Mouse (Mus musculus) forebrain, postnatal 0 days (tissue): ENCODE measurements around the gene Tnip2. TPM values are rescaled to one million over a fixed set of nuclear protein-coding genes. Genes with fewer than 3 reads are reported as not detected.

Experiments used
- ATAC-seq: fragments of 200-750 bp; cut with Nextera tagmentation; 2 replicates; pipeline ENCODE4 v1.8.0; 2017; ENCODE audit warnings: mild to moderate bottlenecking, moderate library complexity
- DNase-seq: peaks from one replicate; pipeline ENCODE4 v3.0.0-alpha.2; 2015
- H3K27ac ChIP-seq: fragments of 300-500 bp; sonication (generic); 2 replicates; pipeline ENCODE4 v1.5.1; 2014; ENCODE audit warnings: low read depth, mild to moderate bottlenecking, antibody characterized with exemption, low read length, moderate library complexity, mixed read lengths
- H3K27me3 ChIP-seq: fragments of 300-500 bp; sonication (generic); 2 replicates; pipeline ENCODE4 v1.6.1; 2014; ENCODE audit warnings: mild to moderate bottlenecking, low read length, mixed read lengths; ENCODE audit not compliant: insufficient read depth
- H3K36me3 ChIP-seq: fragments of 300-500 bp; sonication (generic); 2 replicates; pipeline ENCODE4 v1.6.1; 2014; ENCODE audit warnings: mild to moderate bottlenecking, moderate library complexity; ENCODE audit not compliant: insufficient read depth
- H3K4me1 ChIP-seq: fragments of 300-500 bp; sonication (generic); 2 replicates; pipeline ENCODE4 v1.6.1; 2014; ENCODE audit warnings: antibody characterized with exemption; ENCODE audit not compliant: insufficient read depth
- H3K4me2 ChIP-seq: fragments of 300-500 bp; sonication (generic); 2 replicates; pipeline ENCODE4 v1.6.1; 2014; ENCODE audit warnings: low read depth, mild to moderate bottlenecking, moderate library complexity
- H3K4me3 ChIP-seq: fragments of 300-500 bp; sonication (generic); 2 replicates; pipeline ENCODE4 v1.5.1; 2014; ENCODE audit warnings: low read depth, low read length, mixed read lengths
- H3K9ac ChIP-seq: fragments of 300-500 bp; sonication (generic); 2 replicates; pipeline ENCODE4 v1.6.1; 2014; ENCODE audit warnings: mild to moderate bottlenecking
- H3K9me3 ChIP-seq: fragments of 300-500 bp; sonication (generic); 2 replicates; pipeline ENCODE4 v1.6.1; 2016; ENCODE audit warnings: low read length
- CTCF ChIP-seq: sonication (generic); IDR thresholded peaks from 2 replicates; pipeline ENCODE4 v1.5.1; 2016; ENCODE audit warnings: antibody characterized with exemption, control low read depth, low read depth
- WGBS: fragments of 180-500 bp; shearing (Covaris S2); extraction: QIAGEN DNeasy Blood & Tissue Kit; methylation state at CpG from one replicate; pipeline ENCODE4 v1.1.7; 2014; 5-methylcytosine and 5-hydroxymethylcytosine counted together
- polyA plus RNA-seq: library from polyadenylated mRNA; unstranded; fragments of >200 nt; fragmentation: Nextera tagmentation; extraction: Ambion mirVana; gene quantifications from 2 replicates; pipeline ENCODE4 v1.2.1, GENCODE M21; 2015
- total RNA-seq: library from RNA; depleted of rRNA; stranded (reverse); fragments of >200 nt; gene quantifications from 2 replicates; pipeline ENCODE4 v1.2.3, GENCODE M21; 2014

The Tnip2 gene
- total and polyA plus RNA-seq, 2 experiments from 2014 or later = 9.4 to 9.7 TPM

DNA sequence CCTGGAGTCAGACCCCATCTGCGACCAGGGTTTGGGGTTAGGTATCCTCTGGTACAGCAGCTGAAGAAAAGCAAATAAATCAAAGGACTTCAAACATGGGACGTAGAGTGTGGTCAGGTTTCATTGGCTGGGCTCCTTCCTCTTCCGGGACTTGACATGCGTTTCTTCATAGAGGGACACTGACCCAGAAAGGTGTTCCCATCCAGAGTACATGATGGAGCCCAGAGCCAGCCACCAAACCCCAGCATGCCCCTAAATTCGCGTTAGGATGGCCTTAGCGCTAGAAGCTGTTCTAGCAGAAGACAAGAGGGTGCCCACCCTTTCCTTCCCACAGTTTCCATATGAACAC is 401 bp upstream of the Tnip2 start:
- Histone ChIP-seq H3K27me3 (no peaks in the 10 kb centered on the region), H3K4me2 (peak overlapping the region; percentile 96), H3K36me3 (no peaks in the 10 kb centered on the region), H3K4me3 (peak overlapping the region; percentile 60), H3K9ac (peak overlapping the region; percentile 68; the same call in 1 of the 2 replicates), H3K27ac (no peak overlapping the region), H3K4me1 (no peaks in the 10 kb centered on the region), H3K9me3 (no peaks in the 10 kb centered on the region)
- no peak for TF ChIP-seq CTCF
- 23% methylated on average over 7 of the region's 7 CpGs for WGBS
- DNase-seq (no peak), ATAC-seq (no peak)

DNA sequence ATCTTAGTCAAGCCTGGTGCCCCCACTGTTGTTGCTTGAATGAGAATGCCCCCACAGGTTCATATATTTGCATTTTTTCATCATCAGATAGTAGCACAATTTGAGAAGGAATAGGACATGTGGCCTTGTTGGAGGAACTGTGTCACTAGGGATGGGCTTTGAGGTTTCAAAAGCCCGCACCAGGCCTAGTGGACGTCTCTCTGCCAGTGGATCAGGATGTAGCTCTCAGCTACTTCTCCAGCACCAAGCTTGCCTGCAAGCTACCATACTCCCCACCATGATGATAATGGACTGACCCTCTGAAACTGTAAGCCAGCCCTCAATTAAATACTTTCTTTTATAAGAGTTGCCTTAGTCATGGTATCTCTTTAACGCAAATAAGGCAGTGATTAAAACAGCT is 1.3 kb downstream of the Tnip2 start:
- Histone ChIP-seq H3K36me3 (no peaks in the 10 kb centered on the region), H3K9me3 (no peaks in the 10 kb centered on the region), H3K9ac (no peak overlapping the region), H3K27ac (no peak overlapping the region), H3K27me3 (no peaks in the 10 kb centered on the region), H3K4me3 (no peak overlapping the region; the same call in 1 of the 2 replicates), H3K4me1 (no peaks in the 10 kb centered on the region), H3K4me2 (no peak overlapping the region)
- no peak for DNase-seq
- no peak for TF ChIP-seq CTCF
- no peak for ATAC-seq
- WGBS = 90% methylated on average over 3 of the region's 3 CpGs

DNA sequence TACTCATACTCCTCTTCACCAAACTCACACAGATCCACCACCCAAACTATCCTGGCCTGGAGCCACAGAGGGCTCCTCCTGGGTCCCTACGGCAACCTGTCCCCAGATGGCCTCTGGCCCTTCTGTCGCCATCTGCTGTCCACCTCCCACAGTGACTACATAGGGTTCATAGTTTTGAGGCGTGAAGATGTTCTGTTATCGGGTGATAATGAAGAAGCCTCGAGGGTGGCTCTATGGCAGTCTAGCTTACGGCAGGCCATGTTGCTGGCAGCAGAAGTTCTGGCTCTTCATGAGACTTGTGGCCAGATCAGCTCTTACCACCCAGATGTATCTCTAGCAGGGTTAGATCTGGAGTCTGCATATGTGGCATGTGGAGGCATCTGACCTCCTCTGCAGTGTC is 11.0 kb downstream of the Tnip2 start:
- no peak for ATAC-seq

DNA sequence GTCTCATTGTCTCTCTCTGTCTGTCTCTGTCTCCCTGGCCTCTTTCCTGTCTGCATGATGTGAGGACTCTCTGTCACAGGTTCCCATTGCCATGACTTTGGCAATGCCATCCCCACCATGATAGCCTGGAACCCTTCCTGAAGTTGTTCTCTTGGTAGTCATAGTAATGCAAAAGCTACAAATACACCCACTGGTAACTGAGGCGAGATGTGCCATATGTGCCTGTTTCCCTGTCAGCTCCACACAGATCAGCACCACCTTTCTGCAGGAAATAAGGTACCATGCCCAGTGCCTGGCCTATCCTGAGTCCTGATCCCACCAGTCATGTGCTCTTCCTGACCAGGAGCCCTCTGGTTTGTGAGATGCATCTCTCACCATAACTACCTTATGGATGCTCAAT is 11.4 kb downstream of the Tnip2 start:
- Histone ChIP-seq H3K4me1 (no peaks in the 10 kb centered on the region), H3K36me3 (no peaks in the 10 kb centered on the region), H3K4me3 (no peak overlapping the region), H3K27ac (no peak overlapping the region), H3K4me2 (no peak overlapping the region), H3K27me3 (no peaks in the 10 kb centered on the region), H3K9ac (no peak overlapping the region), H3K9me3 (no peaks in the 10 kb centered on the region)
- 88% methylated on average over 1 of the region's 1 CpGs for WGBS
- DNase-seq (no peak), ATAC-seq (no peak)
- no peak for TF ChIP-seq CTCF

More for the DNA sequence above, 11.0 kb downstream of the Tnip2 start:
- Histone ChIP-seq H3K4me2 (no peak overlapping the region), H3K4me3 (no peak overlapping the region), H3K9ac (no peak overlapping the region), H3K27me3 (no peaks in the 10 kb centered on the region), H3K9me3 (no peaks in the 10 kb centered on the region), H3K4me1 (no peaks in the 10 kb centered on the region), H3K27ac (no peak overlapping the region), H3K36me3 (no peaks in the 10 kb centered on the region)
- no peak for DNase-seq
- WGBS = 80% methylated on average over 6 of the region's 6 CpGs
- no peak for TF ChIP-seq CTCF

DNA sequence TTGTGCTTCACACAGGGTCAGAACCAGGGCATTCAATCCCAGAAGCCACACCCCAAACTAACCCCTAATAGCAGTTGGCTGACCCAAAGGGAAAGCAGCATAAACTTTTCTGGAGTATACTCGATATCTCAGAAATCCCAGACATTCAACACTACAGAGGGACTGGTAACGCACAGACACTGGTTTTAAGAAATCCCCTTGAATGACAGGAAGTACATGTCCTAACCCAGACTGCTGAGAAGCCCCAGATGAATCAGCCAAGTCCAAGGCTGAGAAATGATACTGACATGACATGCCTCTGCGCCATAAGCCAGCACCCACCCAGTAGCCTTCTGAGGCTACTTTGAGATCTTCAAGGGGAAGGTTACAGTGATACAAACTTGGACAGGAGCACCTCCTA is 12.2 kb downstream of the Tnip2 start:
- no peaks in the 10 kb centered on the region for H3K27me3 ChIP-seq
- no peak for DNase-seq
- H3K9me3 ChIP-seq = no peaks in the 10 kb centered on the region
- H3K27ac ChIP-seq = no peak overlapping the region
- no peaks in the 10 kb centered on the region for H3K36me3 ChIP-seq
- 97% methylated on average over 3 of the region's 3 CpGs for WGBS
- ATAC-seq = no peak
- H3K4me2 ChIP-seq = no peak overlapping the region
- H3K9ac ChIP-seq = no peak overlapping the region
- no peak for TF ChIP-seq CTCF
- no peak overlapping the region for H3K4me3 ChIP-seq
- no peaks in the 10 kb centered on the region for H3K4me1 ChIP-seq

DNA sequence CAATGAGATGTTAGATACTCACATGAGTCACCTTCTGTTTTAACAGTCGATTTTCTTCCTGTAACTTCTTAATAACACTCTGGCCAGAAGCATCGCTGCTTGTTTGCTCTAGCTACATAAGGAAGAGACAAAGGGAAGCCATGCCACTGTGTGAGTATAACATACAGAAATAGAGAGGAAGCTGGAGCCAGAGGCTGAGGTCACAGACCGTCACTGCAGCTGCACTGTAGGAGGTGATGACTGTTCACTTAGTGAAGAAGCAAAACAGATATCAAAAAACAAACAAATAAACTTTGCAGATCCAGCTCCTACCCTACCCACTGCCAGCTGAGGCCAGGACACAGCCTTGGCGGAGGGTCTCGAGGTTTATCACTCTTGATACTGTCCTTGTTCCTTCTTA is 12.9 kb downstream of the Tnip2 start:
- H3K9ac ChIP-seq = no peak overlapping the region
- H3K4me2 ChIP-seq = no peak overlapping the region
- TF ChIP-seq CTCF = no peak
- 84% methylated on average over 5 of the region's 5 CpGs for WGBS
- H3K9me3 ChIP-seq = no peaks in the 10 kb centered on the region
- no peak for ATAC-seq
- H3K27ac ChIP-seq = no peak overlapping the region
- H3K4me1 ChIP-seq = no peaks in the 10 kb centered on the region
- H3K36me3 ChIP-seq = no peaks in the 10 kb centered on the region
- DNase-seq = no peak
- H3K4me3 ChIP-seq = no peak overlapping the region
- H3K27me3 ChIP-seq = no peaks in the 10 kb centered on the region

DNA sequence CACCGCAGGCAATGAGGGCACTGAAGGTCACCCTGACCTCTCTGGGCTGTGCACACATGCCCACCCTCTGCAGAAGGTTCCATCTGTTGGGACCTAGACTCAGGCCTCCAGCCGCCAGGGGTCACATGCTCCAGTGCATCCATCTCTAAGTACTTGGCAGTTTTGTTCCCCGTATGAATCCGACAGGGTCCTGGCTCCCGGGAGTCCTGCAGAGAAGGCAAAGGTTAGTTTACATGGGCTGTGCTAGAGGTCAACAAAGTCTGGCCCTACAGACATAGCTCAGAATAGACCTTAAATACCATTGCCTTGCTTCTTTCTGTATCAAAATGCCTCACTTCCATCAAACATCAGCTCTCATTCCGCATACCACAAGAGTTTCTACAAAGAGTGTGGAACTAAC is 17.0 kb downstream of the Tnip2 start:
- Histone ChIP-seq H3K9me3 (no peaks in the 10 kb centered on the region), H3K4me2 (no peak overlapping the region), H3K27me3 (no peaks in the 10 kb centered on the region), H3K27ac (no peak overlapping the region), H3K4me1 (no peaks in the 10 kb centered on the region), H3K36me3 (no peaks in the 10 kb centered on the region), H3K9ac (no peak overlapping the region), H3K4me3 (no peak overlapping the region)
- ATAC-seq (no peak), DNase-seq (no peak)
- no peak for TF ChIP-seq CTCF
- WGBS = 84% methylated on average over 6 of the region's 6 CpGs

DNA sequence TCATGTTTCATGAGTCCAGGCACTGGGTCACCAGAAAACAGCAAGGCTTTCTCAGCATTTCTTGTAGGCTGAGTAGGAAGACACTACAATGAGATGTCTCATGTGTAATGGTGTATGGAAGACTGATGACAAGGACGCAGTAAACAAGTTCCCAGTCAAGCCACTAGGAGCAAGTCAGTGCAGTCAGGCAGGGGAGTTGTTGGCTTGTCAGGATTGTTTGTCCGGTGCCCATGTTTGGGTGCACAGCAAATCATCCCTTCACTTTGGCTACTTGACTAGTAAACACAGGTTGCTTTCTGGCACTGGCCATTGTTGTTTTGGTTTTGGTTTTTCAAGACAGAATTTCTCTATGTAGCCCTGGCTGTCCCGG is 24.4 kb downstream of the Tnip2 start:
- no peak overlapping the region for H3K4me2 ChIP-seq
- no peak overlapping the region for H3K4me3 ChIP-seq
- H3K27ac ChIP-seq = peak overlapping the region; percentile 15; the same call in 1 of the 2 replicates
- no peak overlapping the region for H3K9ac ChIP-seq
- peaks cover 28% of the 10 kb centered on the region for H3K36me3 ChIP-seq
- DNase-seq = no peak
- no peaks in the 10 kb centered on the region for H3K27me3 ChIP-seq
- TF ChIP-seq CTCF = peak; percentile 40
- no peaks in the 10 kb centered on the region for H3K9me3 ChIP-seq
- whole genome bisulfite sequencing = 77% methylated on average over 3 of the region's 3 CpGs
- no peaks in the 10 kb centered on the region for H3K4me1 ChIP-seq
- ATAC-seq = peak; percentile 29
